Mouse (Mus musculus) stomach, embryonic 16.5 days (tissue): ENCODE measurements around the gene Lurap1. TPM values are rescaled to one million over a fixed set of nuclear protein-coding genes. Genes with fewer than 3 reads are reported as not detected.

ENCODE experiments used
- ATAC-seq: fragments of 200-750 bp; cut with Nextera tagmentation; 2 replicates; pipeline ENCODE4 v1.8.0; 2017; ENCODE audit warnings: moderate number of reproducible peaks, moderate TSS enrichment; ENCODE audit not compliant: insufficient read depth, low FRiP score
- H3K27ac ChIP-seq: fragments of 300-500 bp; sonication (generic); 2 replicates; pipeline ENCODE4 v1.5.1; 2014; ENCODE audit warnings: low read length
- H3K27me3 ChIP-seq: fragments of 300-500 bp; sonication (generic); 2 replicates; pipeline ENCODE4 v1.6.1; 2014; ENCODE audit warnings: low read length, control low read depth, mixed read lengths; ENCODE audit not compliant: control insufficient read depth, insufficient read depth
- H3K36me3 ChIP-seq: fragments of 300-500 bp; sonication (generic); 2 replicates; pipeline ENCODE4 v1.6.1; 2014; ENCODE audit warnings: low read length; ENCODE audit not compliant: control insufficient read depth, insufficient read depth
- H3K4me1 ChIP-seq: fragments of 300-500 bp; sonication (generic); 2 replicates; pipeline ENCODE4 v1.6.1; 2014; ENCODE audit warnings: low read length, control low read depth, mixed read lengths; ENCODE audit not compliant: control insufficient read depth, insufficient read depth
- H3K4me2 ChIP-seq: fragments of 300-500 bp; sonication (generic); 2 replicates; pipeline ENCODE4 v1.6.1; 2014; ENCODE audit warnings: low read depth, low read length, mixed read lengths
- H3K4me3 ChIP-seq: fragments of 300-500 bp; sonication (generic); replicated peaks from 2 replicates; pipeline ENCODE4 v1.5.1; 2014; ENCODE audit warnings: mild to moderate bottlenecking, low read length
- H3K9ac ChIP-seq: fragments of 300-500 bp; sonication (generic); 2 replicates; pipeline ENCODE4 v1.6.1; 2014; ENCODE audit warnings: low read length
- H3K9me3 ChIP-seq: fragments of 300-500 bp; sonication (generic); replicated peaks from 2 replicates; pipeline ENCODE4 v1.6.1; 2016; ENCODE audit warnings: low read length, control low read depth; ENCODE audit not compliant: control insufficient read depth
- WGBS: fragments of 180-500 bp; shearing (Covaris S2); extraction: QIAGEN DNeasy Blood & Tissue Kit; methylation state at CpG from one replicate; pipeline ENCODE4 v1.1.7; 2014; 5-methylcytosine and 5-hydroxymethylcytosine counted together
- polyA plus RNA-seq: library from polyadenylated mRNA; unstranded; fragments of >200 nt; fragmentation: Nextera tagmentation; extraction: Ambion mirVana; gene quantifications from 2 replicates; pipeline ENCODE4 v1.2.1, GENCODE M21; 2015

Gene Lurap1
- polyA plus RNA-seq, 1 experiment from 2014 or later: 2.6 TPM

DNA sequence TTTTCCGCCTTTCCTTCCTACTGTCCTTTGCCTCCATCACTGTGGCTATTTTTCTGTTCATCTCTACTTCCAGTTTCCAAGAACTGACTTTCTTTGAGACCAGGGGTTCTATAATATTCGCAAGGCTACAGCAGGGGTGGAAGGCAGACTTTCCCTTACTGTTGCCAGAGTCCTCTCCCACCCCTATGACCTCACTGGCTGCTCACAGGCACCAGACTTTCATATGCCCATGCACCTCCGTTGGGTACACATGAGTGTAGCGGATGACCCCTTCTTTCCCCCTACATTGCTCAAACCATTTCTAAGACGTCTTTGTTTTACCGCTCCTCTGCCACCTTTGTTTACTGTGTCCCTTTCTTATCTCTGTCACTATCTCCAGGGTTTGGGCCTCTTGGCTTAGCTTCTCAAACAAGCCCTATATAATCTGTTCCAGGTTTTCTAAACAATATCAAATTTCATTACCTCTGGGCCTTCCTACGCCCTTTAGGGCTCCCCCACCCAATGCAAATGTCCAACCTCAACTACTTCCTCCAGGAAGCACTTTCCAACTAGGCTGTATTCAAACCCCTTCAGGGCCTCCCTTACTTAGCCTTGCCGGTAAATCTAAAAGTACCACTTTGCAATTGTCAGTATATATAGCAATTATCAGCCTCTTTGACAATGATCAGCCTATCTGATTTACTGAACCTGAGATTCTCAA, 14.7 kb upstream of the Lurap1 start:
- Histone ChIP-seq H3K4me1 (no peaks in the 10 kb centered on the region), H3K4me3 (peak overlapping the region; percentile 9; the same call in 1 of the 2 replicates), H3K4me2 (peak overlapping the region; percentile 38), H3K9ac (no peak overlapping the region), H3K27me3 (no peaks in the 10 kb centered on the region), H3K27ac (peak overlapping the region; percentile 87), H3K36me3 (no peaks in the 10 kb centered on the region), H3K9me3 (no peaks in the 10 kb centered on the region)
- 38% methylated on average over 8 of the region's 8 CpGs for WGBS
- peak; percentile 54; the same call in 1 of the 2 replicates for ATAC-seq

DNA sequence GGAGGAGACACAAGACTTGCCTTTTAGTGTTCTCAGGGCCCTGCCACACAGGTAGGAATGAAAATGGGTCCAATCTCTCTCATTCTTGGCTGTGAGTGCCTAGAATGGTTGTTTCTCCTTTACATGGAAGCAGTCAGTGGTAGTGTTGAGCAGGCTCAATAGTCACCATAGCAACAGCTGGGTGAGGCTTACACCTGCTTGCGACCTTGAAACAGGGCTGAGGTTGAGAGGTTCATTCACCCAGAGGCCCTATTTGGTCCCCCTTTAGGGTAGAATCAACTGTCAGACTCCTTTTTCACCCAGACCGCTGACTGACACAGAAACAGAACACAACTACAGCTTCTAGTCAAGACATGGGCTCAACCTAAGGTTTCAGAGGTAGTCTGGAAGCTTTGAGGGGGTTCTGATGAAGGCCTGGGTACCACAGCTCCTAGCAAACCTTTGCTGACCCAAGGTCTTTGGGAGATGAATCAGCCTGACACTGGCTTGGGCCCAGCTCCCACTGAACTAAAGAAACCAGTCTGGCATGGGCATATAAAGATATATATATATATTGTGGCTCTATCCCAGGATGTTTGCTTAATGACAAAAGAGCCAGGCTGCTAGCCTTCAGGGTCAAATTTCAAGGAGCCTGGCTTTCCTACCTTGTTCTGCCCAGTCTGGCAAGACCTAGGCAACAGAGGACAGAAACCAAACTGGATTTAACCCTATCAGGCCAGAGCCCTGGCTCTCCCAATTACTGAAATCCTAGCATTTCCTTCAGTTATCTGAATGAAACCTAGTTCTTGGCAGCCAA, 13.8 kb upstream of the Lurap1 start:
- peak; percentile 60; the same call in 1 of the 2 replicates for ATAC-seq
- Histone ChIP-seq H3K9ac (0 out of 2 replicates have a peak overlapping the region, but pooled peaks have one; percentile 11), H3K27me3 (no peaks in the 10 kb centered on the region), H3K36me3 (no peaks in the 10 kb centered on the region), H3K9me3 (no peaks in the 10 kb centered on the region), H3K4me1 (no peaks in the 10 kb centered on the region), H3K4me3 (no peak overlapping the region), H3K27ac (peak overlapping the region; percentile 87), H3K4me2 (peak overlapping the region; percentile 16; the same call in 1 of the 2 replicates)
- 66% methylated on average over 2 of the region's 2 CpGs for WGBS

DNA sequence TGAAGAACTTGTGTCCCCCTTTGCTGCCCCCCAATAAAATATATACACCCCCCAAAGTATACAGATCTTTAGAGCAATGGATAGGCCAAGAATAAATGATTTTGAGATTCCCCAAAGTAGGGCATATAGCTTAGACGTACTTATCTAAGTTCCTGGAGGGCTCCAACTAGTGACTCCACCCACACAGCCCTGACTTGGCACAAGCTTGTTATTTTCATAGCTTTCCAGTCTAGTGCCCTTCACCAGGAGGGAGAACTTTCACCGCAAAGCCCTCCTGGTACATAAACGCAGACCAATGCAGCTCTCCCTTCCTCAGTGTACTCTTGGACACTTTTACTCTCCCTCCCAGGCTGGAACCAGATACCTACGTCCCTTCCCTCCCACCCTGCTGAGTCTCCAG, 11.0 kb upstream of the Lurap1 start:
- no peaks in the 10 kb centered on the region for H3K9me3 ChIP-seq
- H3K4me3 ChIP-seq: no peak overlapping the region
- H3K4me1 ChIP-seq: no peaks in the 10 kb centered on the region
- no peak overlapping the region for H3K9ac ChIP-seq
- peaks cover 5% of the 10 kb centered on the region; the same call in 1 of the 2 replicates for H3K36me3 ChIP-seq
- no peak for ATAC-seq
- 75% methylated on average over 4 of the region's 4 CpGs for WGBS
- H3K27ac ChIP-seq: no peak overlapping the region
- H3K27me3 ChIP-seq: no peaks in the 10 kb centered on the region
- H3K4me2 ChIP-seq: no peak overlapping the region

DNA sequence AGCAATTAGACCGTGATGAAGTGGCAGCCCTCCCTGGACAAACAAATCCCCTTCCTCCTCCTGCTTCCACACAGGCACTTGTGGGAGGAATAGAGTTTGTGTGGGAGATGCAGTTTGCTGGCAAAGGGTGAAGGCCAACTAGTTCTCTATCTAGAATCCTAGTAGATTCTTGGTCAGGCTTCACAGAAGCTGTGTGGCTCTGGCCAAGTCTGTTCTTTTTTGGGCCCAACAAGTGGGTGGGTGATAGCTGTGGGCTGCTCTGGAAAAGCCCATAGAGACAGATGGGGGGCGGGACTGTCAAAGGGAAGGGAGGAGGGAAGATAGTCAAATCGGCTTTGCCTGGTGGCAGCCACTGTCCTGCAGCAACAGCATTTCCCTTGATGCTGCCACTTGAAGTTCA, 9.6 kb upstream of the Lurap1 start:
- Histone ChIP-seq H3K9ac (no peak overlapping the region), H3K36me3 (peaks cover 18% of the 10 kb centered on the region; the same call in 1 of the 2 replicates), H3K4me2 (no peak overlapping the region), H3K9me3 (no peaks in the 10 kb centered on the region), H3K4me3 (no peak overlapping the region), H3K4me1 (no peaks in the 10 kb centered on the region), H3K27ac (no peak overlapping the region), H3K27me3 (no peaks in the 10 kb centered on the region)
- WGBS: 67% methylated on average over 3 of the region's 3 CpGs
- ATAC-seq: no peak

DNA sequence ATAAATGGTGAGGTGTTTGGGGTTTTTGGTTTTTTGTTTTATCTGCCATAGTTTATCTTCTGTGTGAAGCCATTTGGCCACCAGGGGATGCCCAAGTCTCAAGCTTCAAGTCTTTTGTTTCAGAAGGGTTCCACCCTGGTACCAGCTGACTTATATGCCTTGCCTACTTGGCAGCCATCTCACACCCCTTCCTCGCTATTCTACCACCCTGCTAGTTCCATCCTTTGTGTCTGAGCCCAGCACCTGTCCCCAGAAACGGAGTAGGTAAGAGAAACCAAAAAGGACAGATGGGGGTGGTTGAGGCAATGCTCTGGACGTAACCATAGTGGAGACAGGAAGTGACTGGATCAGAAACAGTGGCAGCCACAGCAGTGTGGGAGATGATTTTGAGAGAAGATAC, 8.8 kb upstream of the Lurap1 start:
- Histone ChIP-seq H3K27me3 (no peaks in the 10 kb centered on the region), H3K9me3 (no peaks in the 10 kb centered on the region), H3K4me2 (no peak overlapping the region), H3K27ac (no peak overlapping the region), H3K36me3 (peaks cover 26% of the 10 kb centered on the region; the same call in 1 of the 2 replicates), H3K4me3 (no peak overlapping the region), H3K9ac (no peak overlapping the region), H3K4me1 (no peaks in the 10 kb centered on the region)
- no peak for ATAC-seq
- WGBS: 71% methylated on average over 3 of the region's 3 CpGs

DNA sequence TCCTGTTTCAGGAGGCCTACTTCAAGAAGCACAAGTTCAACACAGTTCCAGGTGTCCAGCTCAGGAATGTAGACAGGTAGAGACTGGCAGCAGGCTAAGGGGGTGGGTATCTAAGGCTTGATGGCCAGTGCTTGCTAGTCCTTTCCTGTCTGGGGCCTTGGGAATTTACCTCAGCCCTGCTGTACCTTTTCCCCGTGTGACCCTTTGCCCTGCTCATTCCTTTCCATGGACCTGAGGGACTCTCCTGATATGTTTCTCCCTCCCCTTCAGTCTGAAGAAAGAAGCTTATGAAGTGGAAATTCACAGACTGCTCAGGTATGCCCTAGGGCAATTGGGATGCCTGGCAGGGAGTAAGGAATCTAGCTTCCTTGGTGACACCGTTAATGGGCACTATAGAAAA, 6.7 kb upstream of the Lurap1 start:
- no peaks in the 10 kb centered on the region for H3K4me1 ChIP-seq
- no peak overlapping the region for H3K27ac ChIP-seq
- no peaks in the 10 kb centered on the region for H3K27me3 ChIP-seq
- ATAC-seq: no peak
- H3K9me3 ChIP-seq: no peaks in the 10 kb centered on the region
- no peak overlapping the region for H3K4me2 ChIP-seq
- H3K9ac ChIP-seq: no peak overlapping the region
- WGBS: 90% methylated on average over 2 of the region's 2 CpGs
- peaks cover 26% of the 10 kb centered on the region; the same call in 1 of the 2 replicates for H3K36me3 ChIP-seq
- no peak overlapping the region for H3K4me3 ChIP-seq

DNA sequence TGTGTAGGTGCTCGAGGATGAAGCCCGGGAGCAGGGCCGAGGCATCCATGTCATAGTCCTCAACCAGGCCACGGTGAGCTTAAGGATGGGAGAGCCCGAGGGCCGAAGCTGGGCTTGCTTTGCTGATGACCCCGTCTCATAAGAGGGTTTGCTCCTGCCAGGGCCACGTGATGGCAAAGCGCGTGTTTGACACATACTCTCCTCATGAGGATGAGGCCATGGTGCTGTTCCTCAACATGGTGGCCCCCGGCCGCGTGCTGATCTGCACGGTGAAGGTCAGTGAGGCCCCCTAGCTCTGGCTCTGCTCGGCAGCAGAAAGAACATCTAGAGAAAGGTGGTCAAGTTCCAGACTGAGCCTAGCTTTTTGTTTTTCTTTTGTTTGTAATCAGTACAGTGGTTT, 1.6 kb upstream of the Lurap1 start:
- no peaks in the 10 kb centered on the region for H3K9me3 ChIP-seq
- H3K9ac ChIP-seq: no peak overlapping the region
- H3K27me3 ChIP-seq: no peaks in the 10 kb centered on the region
- no peak overlapping the region for H3K4me2 ChIP-seq
- no peak overlapping the region for H3K4me3 ChIP-seq
- ATAC-seq: no peak
- H3K27ac ChIP-seq: no peak overlapping the region
- H3K36me3 ChIP-seq: peaks cover 21% of the 10 kb centered on the region; the same call in 1 of the 2 replicates
- H3K4me1 ChIP-seq: peaks cover 13% of the 10 kb centered on the region
- 89% methylated on average over 15 of the region's 15 CpGs for WGBS

DNA sequence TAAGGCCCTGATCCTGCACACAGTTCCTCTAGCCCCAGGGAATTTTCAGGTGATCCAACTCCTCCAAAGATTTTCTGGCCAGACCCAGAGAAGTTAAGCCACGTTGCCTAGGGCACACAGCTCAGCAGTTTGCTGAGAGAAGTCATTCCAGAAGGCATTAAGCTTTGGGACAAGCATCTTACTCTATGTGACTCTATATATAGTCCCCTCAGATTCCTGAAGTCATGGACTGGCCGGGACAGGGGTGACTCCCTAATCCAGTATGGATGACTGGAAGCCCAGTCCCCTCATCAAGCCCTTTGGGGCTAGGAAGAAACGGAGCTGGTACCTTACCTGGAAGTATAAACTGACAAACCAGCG, 296 bp downstream of the Lurap1 start:
- H3K27ac ChIP-seq: peak overlapping the region; percentile 68; the same call in 1 of the 2 replicates
- H3K4me2 ChIP-seq: peak overlapping the region; percentile 72
- H3K9ac ChIP-seq: peak overlapping the region; percentile 92
- 23% methylated on average over 4 of the region's 4 CpGs for WGBS
- ATAC-seq: 0 out of 2 replicates have a peak, but pooled peaks have one; percentile 4
- peaks cover 13% of the 10 kb centered on the region for H3K4me1 ChIP-seq
- peak overlapping the region; percentile 77 for H3K4me3 ChIP-seq
- 0 out of 2 replicates have a peak, but pooled peaks cover 9% of the 10 kb centered on the region for H3K36me3 ChIP-seq
- H3K9me3 ChIP-seq: no peaks in the 10 kb centered on the region
- H3K27me3 ChIP-seq: no peaks in the 10 kb centered on the region
